Mouse (Mus musculus) intestine, embryonic 16.5 days (tissue): ENCODE data around the gene Frmpd1. TPM values are rescaled to one million over a fixed set of nuclear protein-coding genes. Genes with fewer than 3 reads are reported as not detected.

Experiments used
- ATAC-seq: fragments of 200-750 bp; cut with Nextera tagmentation; 2 replicates; pipeline ENCODE4 v1.8.0; 2017; ENCODE audit warnings: moderate TSS enrichment, moderate library complexity
- H3K27ac ChIP-seq: fragments of 300-500 bp; sonication (generic); 2 replicates; pipeline ENCODE4 v1.5.1; 2014; ENCODE audit warnings: mild to moderate bottlenecking, low read length
- H3K27me3 ChIP-seq: fragments of 300-500 bp; sonication (generic); replicated peaks from 2 replicates; pipeline ENCODE4 v1.6.1; 2014; ENCODE audit warnings: low read length, control low read depth, mixed read lengths; ENCODE audit not compliant: control insufficient read depth, insufficient read depth
- H3K36me3 ChIP-seq: fragments of 300-500 bp; sonication (generic); 2 replicates; pipeline ENCODE4 v1.6.1; 2014; ENCODE audit warnings: low read length, control low read depth; ENCODE audit not compliant: control insufficient read depth, insufficient read depth
- H3K4me1 ChIP-seq: fragments of 300-500 bp; sonication (generic); 2 replicates; pipeline ENCODE4 v1.6.1; 2014; ENCODE audit warnings: low read length, control low read depth, mixed read lengths; ENCODE audit not compliant: control insufficient read depth, insufficient read depth
- H3K4me2 ChIP-seq: fragments of 300-500 bp; sonication (generic); 2 replicates; pipeline ENCODE4 v1.6.1; 2014; ENCODE audit warnings: low read depth, low read length, control low read depth
- H3K4me3 ChIP-seq: fragments of 300-500 bp; sonication (generic); 2 replicates; pipeline ENCODE4 v1.5.1; 2014; ENCODE audit warnings: mild to moderate bottlenecking, low read length
- H3K9ac ChIP-seq: fragments of 300-500 bp; sonication (generic); 2 replicates; pipeline ENCODE4 v1.6.1; 2014; ENCODE audit warnings: low read depth, low read length
- H3K9me3 ChIP-seq: fragments of 300-500 bp; sonication (generic); 2 replicates; pipeline ENCODE4 v1.6.1; 2016; ENCODE audit warnings: low read length, control low read depth; ENCODE audit not compliant: control insufficient read depth
- WGBS: fragments of 180-500 bp; shearing (Covaris S2); extraction: QIAGEN DNeasy Blood & Tissue Kit; methylation state at CpG from one replicate; pipeline ENCODE4 v1.1.7; 2014; 5-methylcytosine and 5-hydroxymethylcytosine counted together
- polyA plus RNA-seq: library from polyadenylated mRNA; unstranded; fragments of >200 nt; fragmentation: Nextera tagmentation; extraction: Ambion mirVana; gene quantifications from 2 replicates; pipeline ENCODE4 v1.2.1, GENCODE M21; 2015

Frmpd1 gene
- polyA plus RNA-seq, 1 experiment from 2014 or later, result 0.39 TPM

DNA sequence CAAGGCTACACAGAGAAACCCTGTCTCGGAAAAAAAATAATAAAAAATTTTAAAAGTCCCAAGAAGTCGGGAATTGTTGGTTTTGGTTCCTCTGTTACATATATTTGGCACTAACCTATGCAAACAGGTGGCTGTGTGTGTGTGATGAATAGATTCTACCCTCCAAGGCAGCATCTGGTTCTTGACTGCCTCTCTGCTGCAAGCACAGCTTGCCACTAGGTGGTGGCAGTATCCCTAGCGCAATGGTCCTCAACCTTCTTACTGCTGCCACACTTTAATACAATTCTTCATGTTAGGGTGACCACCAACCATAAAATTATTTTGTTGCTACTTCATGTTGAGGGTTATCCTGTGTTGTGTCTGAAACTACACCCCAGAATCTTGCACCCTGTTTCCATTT lies 101.6 kb downstream of the Frmpd1 start:
- Histone ChIP-seq H3K4me2 (no peak overlapping the region), H3K9ac (no peak overlapping the region), H3K9me3 (no peaks in the 10 kb centered on the region), H3K36me3 (no peaks in the 10 kb centered on the region), H3K27ac (no peak overlapping the region), H3K4me3 (no peak overlapping the region), H3K4me1 (no peaks in the 10 kb centered on the region), H3K27me3 (no peaks in the 10 kb centered on the region)
- 47% methylated on average over 3 of the region's 3 CpGs for WGBS
- ATAC-seq, result no peak

GRCm38 (mm10) chr4:45287906-45288305 lies 103.2 kb downstream of the Frmpd1 start:
- Histone ChIP-seq H3K36me3 (no peaks in the 10 kb centered on the region), H3K9me3 (no peaks in the 10 kb centered on the region), H3K9ac (no peak overlapping the region), H3K27ac (no peak overlapping the region), H3K4me1 (no peaks in the 10 kb centered on the region), H3K4me3 (no peak overlapping the region), H3K27me3 (no peaks in the 10 kb centered on the region), H3K4me2 (no peak overlapping the region)
- ATAC-seq, result no peak
- WGBS, result 81% methylated on average over 5 of the region's 5 CpGs

- Histone ChIP-seq H3K4me3 (peak within 1 kb of the TSS; percentile 71), H3K27ac (no peak within 1 kb of the TSS), H3K36me3 (0 out of 2 replicates have a peak, but pooled peaks cover 5% of the 10 kb centered on the region), H3K4me1 (peaks cover 4% of the 10 kb centered on the region; the same call in 1 of the 2 replicates), H3K27me3 (no peaks in the 10 kb centered on the region), H3K9ac (peak within 1 kb of the TSS; percentile 74), H3K4me2 (peak within 1 kb of the TSS; percentile 73), H3K9me3 (no peaks in the 10 kb centered on the region)
- WGBS, result 17% methylated on average over 27 of the region's 27 CpGs
- peak; percentile 95 for ATAC-seq
These were observed 112.2 kb downstream of the Frmpd1 start, which contains the start of gene Trmt10b for GRCm38 (mm10) chr4:45296662-45297564. Gene Trmt10b (plus strand): TSS chr4:45297127.

DNA sequence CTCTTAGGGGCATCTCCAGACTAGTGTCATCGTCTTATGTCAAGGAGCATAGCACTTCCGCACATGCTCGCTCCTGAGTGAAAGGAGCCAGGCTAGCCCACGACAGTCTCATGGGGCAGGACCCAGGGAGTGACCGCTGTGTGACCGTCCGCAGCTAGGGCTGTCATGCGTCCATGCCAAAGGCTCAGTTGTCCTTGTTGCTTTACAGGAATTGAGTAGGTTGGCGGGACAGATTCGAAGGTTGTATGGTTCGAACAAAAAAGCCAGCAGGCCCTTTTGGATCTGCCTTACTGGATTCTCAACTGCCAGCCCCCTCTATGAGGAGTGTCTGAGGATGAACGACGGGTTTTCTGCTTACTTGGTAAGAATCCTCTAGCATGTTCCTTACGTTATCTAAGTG lies 120.9 kb downstream of the Frmpd1 start:
- 93% methylated on average over 14 of the region's 14 CpGs for WGBS
- no peak overlapping the region for H3K4me2 ChIP-seq
- H3K36me3 ChIP-seq, result peaks cover 20% of the 10 kb centered on the region; the same call in 1 of the 2 replicates
- no peaks in the 10 kb centered on the region for H3K4me1 ChIP-seq
- H3K9me3 ChIP-seq, result no peaks in the 10 kb centered on the region
- no peak overlapping the region for H3K27ac ChIP-seq
- ATAC-seq, result no peak
- no peaks in the 10 kb centered on the region for H3K27me3 ChIP-seq
- H3K9ac ChIP-seq, result no peak overlapping the region
- no peak overlapping the region for H3K4me3 ChIP-seq

GRCm38 (mm10) chr4:45308046-45308445 lies 123.4 kb downstream of the Frmpd1 start:
- peaks cover 13% of the 10 kb centered on the region; the same call in 1 of the 2 replicates for H3K36me3 ChIP-seq
- no peak overlapping the region for H3K9ac ChIP-seq
- H3K27ac ChIP-seq, result no peak overlapping the region
- no peaks in the 10 kb centered on the region for H3K27me3 ChIP-seq
- H3K4me1 ChIP-seq, result no peaks in the 10 kb centered on the region
- no peak for ATAC-seq
- whole genome bisulfite sequencing, result 42% methylated on average over 11 of the region's 11 CpGs
- H3K9me3 ChIP-seq, result no peaks in the 10 kb centered on the region
- no peak overlapping the region for H3K4me3 ChIP-seq
- no peak overlapping the region for H3K4me2 ChIP-seq

DNA sequence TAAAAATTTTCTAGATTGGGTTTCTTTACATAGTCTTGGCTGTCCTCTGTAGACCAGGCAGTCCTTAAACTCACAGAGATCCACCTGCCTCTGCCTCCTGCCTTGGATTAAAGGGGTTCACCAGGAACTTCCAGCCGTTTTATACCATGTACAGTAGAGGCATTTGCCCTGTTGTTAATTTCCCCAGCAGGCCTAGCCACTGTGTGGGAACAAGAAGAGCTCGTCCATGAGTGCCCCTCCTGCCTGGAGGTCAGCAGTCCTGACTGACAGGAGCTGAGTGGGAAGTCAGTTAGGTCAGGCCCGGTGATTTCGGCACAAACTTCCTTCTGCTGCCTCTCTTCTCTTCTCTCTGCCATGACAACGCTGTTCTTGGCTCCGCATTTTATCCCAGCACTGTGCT lies 123.9 kb downstream of the Frmpd1 start:
- no peak overlapping the region for H3K4me2 ChIP-seq

DNA sequence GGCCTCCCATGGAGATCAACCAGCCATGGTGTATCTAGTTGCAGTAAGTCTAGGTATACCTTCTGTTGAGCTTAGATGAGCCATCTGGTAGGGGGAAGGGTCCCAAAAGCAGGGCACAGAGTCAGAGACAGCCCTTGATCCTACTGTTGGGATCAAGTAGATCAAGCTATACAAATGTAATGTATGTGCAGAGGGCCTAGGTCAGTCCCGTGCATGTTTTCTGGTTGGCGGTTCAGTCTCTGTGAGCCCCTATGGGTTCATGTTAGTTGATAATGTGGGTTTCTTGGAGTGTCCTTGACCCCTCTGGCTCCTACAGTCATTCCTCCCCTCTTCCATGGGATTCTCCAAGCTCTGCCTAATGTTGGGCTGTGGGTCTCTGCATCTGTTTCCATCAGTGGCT lies 126.4 kb downstream of the Frmpd1 start:
- Histone ChIP-seq H3K4me3 (no peak overlapping the region), H3K4me1 (no peaks in the 10 kb centered on the region), H3K9ac (no peak overlapping the region), H3K36me3 (0 out of 2 replicates have a peak, but pooled peaks cover 8% of the 10 kb centered on the region), H3K9me3 (no peaks in the 10 kb centered on the region), H3K27ac (no peak overlapping the region), H3K27me3 (no peaks in the 10 kb centered on the region), H3K4me2 (no peak overlapping the region)
- 95% methylated on average over 2 of the region's 2 CpGs for WGBS
- no peak for ATAC-seq

More for the DNA sequence above, 123.9 kb downstream of the Frmpd1 start:
- ATAC-seq, result no peak
- Histone ChIP-seq H3K36me3 (peaks cover 13% of the 10 kb centered on the region; the same call in 1 of the 2 replicates), H3K27ac (no peak overlapping the region), H3K9ac (no peak overlapping the region), H3K4me3 (no peak overlapping the region), H3K4me1 (no peaks in the 10 kb centered on the region), H3K9me3 (no peaks in the 10 kb centered on the region), H3K27me3 (no peaks in the 10 kb centered on the region)
- 82% methylated on average over 6 of the region's 6 CpGs for WGBS

DNA sequence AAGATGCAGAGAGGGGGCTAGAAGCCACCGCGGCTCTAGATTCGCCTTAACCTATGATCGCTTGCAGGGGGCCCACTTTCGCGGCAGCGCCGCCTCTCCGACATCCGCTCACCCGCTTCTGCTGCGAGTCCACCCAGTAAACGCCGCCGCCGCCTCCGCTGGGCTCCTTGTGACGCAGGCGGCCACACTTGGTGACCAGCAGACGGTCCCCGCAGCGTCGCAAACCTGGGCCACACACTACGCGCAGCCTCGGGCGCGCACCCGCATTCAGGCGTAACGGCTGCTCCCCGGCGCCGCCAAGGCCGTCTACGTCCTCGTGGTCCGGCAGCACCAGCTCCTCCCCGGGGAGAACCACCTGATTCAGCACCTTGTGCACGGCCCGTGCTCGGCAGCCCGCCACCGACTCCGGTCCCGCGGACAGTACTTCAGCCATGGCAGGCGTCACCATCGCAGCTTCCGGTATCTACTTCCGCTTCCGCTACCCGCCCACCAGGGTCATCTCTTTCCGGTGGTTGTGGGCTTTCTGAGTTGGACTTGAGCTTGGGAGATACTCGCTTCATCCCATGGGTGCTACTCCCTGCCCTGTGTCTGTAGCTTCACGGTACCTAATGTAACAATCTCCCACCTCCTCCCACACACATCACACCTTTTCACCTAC lies 135.6 kb downstream of the Frmpd1 start:
- ATAC-seq, result peak; percentile 93
- Histone ChIP-seq H3K9ac (peak overlapping the region; percentile 91), H3K4me2 (peak overlapping the region; percentile 48), H3K27me3 (no peaks in the 10 kb centered on the region), H3K4me3 (peak overlapping the region; percentile 81), H3K4me1 (peaks cover 7% of the 10 kb centered on the region), H3K36me3 (peaks cover 8% of the 10 kb centered on the region; the same call in 1 of the 2 replicates), H3K9me3 (no peaks in the 10 kb centered on the region), H3K27ac (peak overlapping the region; percentile 86)
- WGBS, result under 1% methylated on average over 56 of the region's 56 CpGs

- Histone ChIP-seq H3K9ac (no peak overlapping the region), H3K4me1 (no peaks in the 10 kb centered on the region), H3K27me3 (no peaks in the 10 kb centered on the region), H3K27ac (no peak overlapping the region), H3K4me2 (no peak overlapping the region), H3K9me3 (no peaks in the 10 kb centered on the region), H3K36me3 (no peaks in the 10 kb centered on the region), H3K4me3 (no peak overlapping the region)
- ATAC-seq, result no peak
- WGBS, result 73% methylated on average over 7 of the region's 7 CpGs
These were observed 146.5 kb downstream of the Frmpd1 start for GRCm38 (mm10) chr4:45331139-45331538.
